Mouse (Mus musculus): ENCODE data around the gene Zfp839. TPM values are rescaled to one million over a fixed set of nuclear protein-coding genes. Genes with fewer than 3 reads are reported as not detected.

The Zfp839 gene
- polyA plus RNA-seq (2014; fragmentation: Illumina TruSeq; extraction: RNeasy Lipid Tissue Mini Kit (QIAGEN cat#74804); ENCODE audit: low read depth, low replicate concordance), result 4.6 TPM

GRCm38 (mm10) chr12:110850010-110850928 is at the start of gene Zfp839:
TSS of gene Zfp839 (plus strand) at chr12:110850253.

GRCm38 (mm10) chr12:110840348-110841198 is 9.5 kb upstream of the Zfp839 start, which contains the start of gene Mok:
TSS of gene Mok (minus strand) at chr12:110840939.

GRCm38 (mm10) chr12:110889036-110890020 is 39.3 kb downstream of the Zfp839 start, which contains the start of the genes Cinp and Tecpr2:
TSS of gene Cinp (minus strand) at chr12:110889145.
TSS of gene Tecpr2 (plus strand) at chr12:110889264.

Other genes starting within 250 kb of the Zfp839 start
- 2.1 TPM for gene Dync1h1, start 248.8 kb upstream of the Zfp839 start, polyA plus RNA-seq (2014; fragmentation: Illumina TruSeq; extraction: RNeasy Lipid Tissue Mini Kit (QIAGEN cat#74804); ENCODE audit: low read depth, low replicate concordance)
- not detected for gene 1700001K19Rik, start 167.6 kb upstream of the Zfp839 start, polyA plus RNA-seq (2014; fragmentation: Illumina TruSeq; extraction: RNeasy Lipid Tissue Mini Kit (QIAGEN cat#74804); ENCODE audit: low read depth, low replicate concordance)
- 345 TPM for gene Hsp90aa1, start 147.5 kb upstream of the Zfp839 start, polyA plus RNA-seq (2014; fragmentation: Illumina TruSeq; extraction: RNeasy Lipid Tissue Mini Kit (QIAGEN cat#74804); ENCODE audit: low read depth, low replicate concordance)
- 21.1 TPM for gene Wdr20, start 112.3 kb upstream of the Zfp839 start, polyA plus RNA-seq (2014; fragmentation: Illumina TruSeq; extraction: RNeasy Lipid Tissue Mini Kit (QIAGEN cat#74804); ENCODE audit: low read depth, low replicate concordance)
- gene Mok, start 9.3 kb upstream of the Zfp839 start, polyA plus RNA-seq (2014; fragmentation: Illumina TruSeq; extraction: RNeasy Lipid Tissue Mini Kit (QIAGEN cat#74804); ENCODE audit: low read depth, low replicate concordance), result not detected
- gene Cinp, start 38.9 kb downstream of the Zfp839 start, polyA plus RNA-seq (2014; fragmentation: Illumina TruSeq; extraction: RNeasy Lipid Tissue Mini Kit (QIAGEN cat#74804); ENCODE audit: low read depth, low replicate concordance), result 19.4 TPM
- 2.1 TPM for gene Tecpr2, start 39.0 kb downstream of the Zfp839 start, polyA plus RNA-seq (2014; fragmentation: Illumina TruSeq; extraction: RNeasy Lipid Tissue Mini Kit (QIAGEN cat#74804); ENCODE audit: low read depth, low replicate concordance)
- not detected for gene Ankrd9, start 128.8 kb downstream of the Zfp839 start, polyA plus RNA-seq (2014; fragmentation: Illumina TruSeq; extraction: RNeasy Lipid Tissue Mini Kit (QIAGEN cat#74804); ENCODE audit: low read depth, low replicate concordance)
- 9.1 TPM for gene Rcor1, start 189.1 kb downstream of the Zfp839 start, polyA plus RNA-seq (2014; fragmentation: Illumina TruSeq; extraction: RNeasy Lipid Tissue Mini Kit (QIAGEN cat#74804); ENCODE audit: low read depth, low replicate concordance)